Mouse (Mus musculus): ENCODE results near the gene Hspb3. TPM values are rescaled to one million over a fixed set of nuclear protein-coding genes. Genes with fewer than 3 reads are reported as not detected.

Gene Hspb3
- total RNA-seq, 2 experiments from 2014 or later: 9.0 to 9.7 TPM

GRCm38 (mm10) chr13:113655511-113655910 is 8.0 kb downstream of the Hspb3 start:
- intact Hi-C loops (cut with DNase I): no loop called here
- DNase-seq (ENCODE audit: extremely low spot score in 1 of 2, low spot score in 2 of 2): no peak

DNA sequence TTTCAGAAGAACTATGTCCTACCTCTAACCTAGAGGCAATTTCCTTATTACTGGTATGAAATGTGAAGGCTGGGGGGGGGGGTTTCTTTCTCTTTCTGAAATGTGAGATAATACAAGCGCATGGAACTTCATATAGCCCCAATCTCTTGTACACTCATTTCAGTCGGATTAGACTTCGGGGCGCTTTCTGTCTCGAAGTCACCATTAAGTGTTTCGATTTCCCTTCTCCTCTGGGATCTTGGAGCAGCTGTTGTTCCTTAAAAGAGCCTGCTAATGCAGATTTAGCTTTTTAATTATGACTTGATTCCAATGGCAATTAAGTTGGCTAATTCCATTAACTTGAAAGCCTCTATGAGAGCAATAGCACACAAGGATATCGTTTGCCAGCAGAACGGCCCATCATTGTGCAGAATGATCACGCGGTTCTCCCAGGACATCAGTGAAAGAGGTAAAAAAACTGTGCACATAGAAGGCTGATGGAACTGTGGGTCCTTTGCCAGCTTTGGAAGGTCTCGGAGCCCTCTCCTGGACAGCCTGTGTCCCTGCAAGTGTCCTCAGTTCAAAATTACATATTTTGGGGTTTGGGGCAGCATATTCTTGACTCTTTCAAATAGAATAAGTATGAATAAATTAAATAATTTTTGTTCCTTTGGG is 22.4 kb downstream of the Hspb3 start:
- DNase-seq (ENCODE audit: extremely low spot score in 1 of 2, low spot score in 2 of 2): no peak
- intact Hi-C loops (cut with DNase I): loop anchor here (2.0 kb wide), 1 partner anchor 28 kb away; no protein-coding TSS in a partner anchor

GRCm38 (mm10) chr13:113638914-113639313 is 24.6 kb downstream of the Hspb3 start:
- DNase-seq (ENCODE audit: extremely low spot score in 1 of 2, low spot score in 2 of 2): no peak
- intact Hi-C loops (cut with DNase I): loop anchor here (2.0 kb wide), 1 partner anchor 226 kb away; no protein-coding TSS in a partner anchor

DNA sequence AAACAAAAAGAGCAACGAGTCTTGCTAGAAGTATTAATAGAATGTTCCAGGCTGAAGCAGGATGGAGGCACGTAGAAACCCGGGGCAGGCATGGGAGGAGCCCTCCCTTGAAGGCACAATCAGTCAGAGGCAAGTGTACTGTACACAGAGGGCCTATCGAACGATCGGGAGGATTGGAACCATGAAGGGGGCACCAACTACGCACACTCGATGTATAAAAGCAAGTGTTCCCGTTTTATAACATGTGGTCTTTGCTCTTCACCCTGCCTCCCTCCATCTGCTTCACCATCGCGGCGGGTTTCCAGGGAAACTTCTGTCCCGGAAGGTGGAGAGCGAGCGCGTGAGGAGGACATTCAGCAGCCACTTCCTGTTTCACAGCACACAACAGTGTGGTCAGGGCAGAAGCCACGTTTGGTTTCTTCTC is 27.7 kb downstream of the Hspb3 start:
- intact Hi-C loops (cut with DNase I): no loop called here
- no peak for DNase-seq (ENCODE audit: extremely low spot score in 1 of 2, low spot score in 2 of 2)

DNA sequence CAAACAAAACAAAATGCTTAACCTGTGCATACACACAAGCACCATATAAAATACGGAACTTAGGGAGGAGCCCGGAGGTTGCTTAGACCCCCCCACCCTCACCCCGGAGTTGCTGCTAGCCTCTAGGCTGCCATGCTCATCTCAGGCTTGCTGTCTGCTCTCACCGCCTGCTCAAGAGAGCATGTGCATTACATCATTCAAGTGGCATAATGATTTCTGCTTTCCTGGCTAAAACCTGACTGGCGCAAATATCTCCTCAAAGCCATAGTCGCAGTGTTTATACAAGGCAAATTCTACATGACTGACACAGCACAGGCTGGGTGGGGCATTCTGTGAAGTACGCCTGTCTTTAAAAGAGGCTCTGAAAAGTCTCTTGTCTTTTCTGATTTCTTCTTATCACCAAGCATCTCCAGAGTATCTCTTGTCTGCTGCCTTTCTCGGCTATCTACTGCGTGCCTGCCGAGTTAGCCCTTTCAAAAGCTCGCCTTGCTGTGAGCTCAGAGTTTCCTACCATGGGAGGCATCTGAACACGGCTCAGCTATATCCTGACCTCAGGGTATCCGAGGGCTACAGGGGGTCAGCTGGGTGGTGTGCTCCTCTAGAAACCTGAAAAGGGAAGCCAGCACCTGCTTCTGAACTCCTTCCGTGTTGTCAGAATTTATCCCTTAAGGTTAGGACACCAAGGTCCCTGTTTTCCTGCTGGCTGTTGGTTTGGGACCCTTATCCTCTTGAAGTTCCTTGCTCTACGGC is 28.6 kb downstream of the Hspb3 start:
- no peak for DNase-seq (ENCODE audit: extremely low spot score in 1 of 2, low spot score in 2 of 2)
- intact Hi-C loops (cut with DNase I): no loop called here

GRCm38 (mm10) chr13:113632506-113632905 is 31.0 kb downstream of the Hspb3 start:
- no peak for DNase-seq (ENCODE audit: extremely low spot score in 1 of 2, low spot score in 2 of 2)
- intact Hi-C loops (cut with DNase I): no loop called here

GRCm38 (mm10) chr13:113627601-113628000 is 35.9 kb downstream of the Hspb3 start:
- DNase-seq (ENCODE audit: extremely low spot score in 1 of 2, low spot score in 2 of 2): no peak
- intact Hi-C loops (cut with DNase I): no loop called here

GRCm38 (mm10) chr13:113622865-113623255 is 40.6 kb downstream of the Hspb3 start:
- intact Hi-C loops (cut with DNase I): no loop called here

GRCm38 (mm10) chr13:113622122-113622864 is 41.2 kb downstream of the Hspb3 start:
- no peak for DNase-seq (ENCODE audit: extremely low spot score in 1 of 2, low spot score in 2 of 2)
- intact Hi-C loops (cut with DNase I): no loop called here

More at GRCm38 (mm10) chr13:113622865-113623255, 40.6 kb downstream of the Hspb3 start:
- no peak for DNase-seq (ENCODE audit: extremely low spot score in 1 of 2, low spot score in 2 of 2)

DNA sequence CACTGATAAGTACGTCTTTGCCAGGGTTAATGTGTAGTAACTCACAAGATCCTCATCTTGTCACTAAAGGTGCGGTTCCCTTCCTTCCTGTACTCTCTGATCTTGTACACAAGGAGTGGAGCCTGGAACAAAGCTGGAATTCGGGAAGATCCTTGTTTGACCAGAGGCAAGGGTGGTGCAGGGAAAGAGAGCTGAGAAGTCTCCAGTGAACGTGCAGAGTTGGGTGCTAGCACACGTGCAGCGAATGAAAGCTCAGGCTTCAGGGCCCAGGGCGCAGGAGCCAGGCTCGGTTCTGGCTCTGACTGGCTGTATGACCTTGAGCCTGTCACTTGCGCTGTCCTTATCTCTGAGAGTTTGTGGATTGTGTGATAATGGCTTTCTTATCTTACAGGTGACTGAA is 44.5 kb downstream of the Hspb3 start:
- DNase-seq (ENCODE audit: extremely low spot score in 1 of 2, low spot score in 2 of 2): peak in 1 of 2 experiments; percentile 25
- intact Hi-C loops (cut with DNase I): loop anchor here (5.0 to 10.0 kb wide), 5 partner anchors 104 to 572 kb away; partner anchors contain the start of gene Gpx8

DNA sequence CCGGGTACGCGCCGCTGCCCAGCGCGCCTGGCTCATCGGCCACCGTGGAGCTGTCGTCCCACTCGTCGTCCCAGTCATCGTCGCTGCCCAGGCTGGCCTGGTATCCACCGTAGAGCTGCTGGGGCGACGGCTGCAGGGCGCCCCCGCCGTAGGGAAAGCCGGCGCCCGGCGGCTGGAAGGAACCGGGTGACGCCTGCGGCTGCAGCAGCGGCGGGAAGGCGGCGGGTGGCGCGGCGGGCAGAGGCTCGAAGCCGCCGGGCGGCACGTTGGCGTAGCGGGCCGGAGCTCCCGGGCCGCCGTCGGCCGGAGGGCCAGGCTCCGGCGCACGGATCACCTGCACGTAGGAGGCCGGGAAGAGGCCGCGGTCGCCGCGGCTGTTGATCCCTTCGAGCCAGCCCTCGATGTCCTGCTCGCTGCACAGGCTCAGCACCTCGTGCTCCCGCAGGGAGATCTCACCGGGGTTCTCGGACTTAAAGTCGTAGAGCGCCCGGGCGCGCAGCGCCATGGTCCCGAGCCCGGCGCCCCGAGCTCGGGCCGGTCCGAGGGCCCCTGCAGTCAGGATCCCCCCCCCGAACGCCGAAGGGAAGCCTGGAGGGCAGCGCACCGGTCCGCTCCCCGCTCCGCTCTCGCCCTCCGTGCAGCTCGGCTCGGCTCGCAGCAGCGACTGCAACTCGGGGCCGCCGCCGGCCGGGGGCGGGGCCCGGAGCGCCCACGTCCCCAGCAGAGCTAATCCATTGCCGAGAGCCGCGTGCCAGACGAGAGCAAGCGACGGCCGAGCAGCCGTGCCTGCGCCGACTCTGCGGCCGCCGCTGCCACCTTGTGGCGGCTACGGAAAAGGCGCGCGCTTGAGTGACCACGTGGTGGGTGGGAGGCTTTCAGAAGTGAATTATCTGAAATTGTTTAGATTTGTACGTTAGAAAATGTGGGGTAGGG is 45.3 kb downstream of the Hspb3 start, which contains the start of gene Snx18:
Snx18 (minus strand) TSS at position 674 of the 933 bp plus-strand sequence.
- peak; percentile 88 to 96 for DNase-seq (ENCODE audit: extremely low spot score in 1 of 2, low spot score in 2 of 2)
- intact Hi-C loops (cut with DNase I): loop anchor here (1.0 to 10.0 kb wide), 7 partner anchors 103 to 571 kb away; partner anchors contain the start of gene Gpx8

GRCm38 (mm10) chr13:113617338-113617890 is 46.1 kb downstream of the Hspb3 start:
- DNase-seq (ENCODE audit: extremely low spot score in 1 of 2, low spot score in 2 of 2): peak in 1 of 2 experiments; percentile 50
- intact Hi-C loops (cut with DNase I): loop anchor here (5.0 to 10.0 kb wide), 5 partner anchors 103 to 570 kb away; partner anchors contain the start of gene Gpx8

- intact Hi-C loops (cut with DNase I): loop anchor here (5.0 to 10.0 kb wide), 5 partner anchors 102 to 570 kb away; partner anchors contain the start of gene Gpx8
- peak in 1 of 2 experiments; percentile 50 for DNase-seq (ENCODE audit: extremely low spot score in 1 of 2, low spot score in 2 of 2)
Measured at GRCm38 (mm10) chr13:113616751-113617337, 46.6 kb downstream of the Hspb3 start.

DNA sequence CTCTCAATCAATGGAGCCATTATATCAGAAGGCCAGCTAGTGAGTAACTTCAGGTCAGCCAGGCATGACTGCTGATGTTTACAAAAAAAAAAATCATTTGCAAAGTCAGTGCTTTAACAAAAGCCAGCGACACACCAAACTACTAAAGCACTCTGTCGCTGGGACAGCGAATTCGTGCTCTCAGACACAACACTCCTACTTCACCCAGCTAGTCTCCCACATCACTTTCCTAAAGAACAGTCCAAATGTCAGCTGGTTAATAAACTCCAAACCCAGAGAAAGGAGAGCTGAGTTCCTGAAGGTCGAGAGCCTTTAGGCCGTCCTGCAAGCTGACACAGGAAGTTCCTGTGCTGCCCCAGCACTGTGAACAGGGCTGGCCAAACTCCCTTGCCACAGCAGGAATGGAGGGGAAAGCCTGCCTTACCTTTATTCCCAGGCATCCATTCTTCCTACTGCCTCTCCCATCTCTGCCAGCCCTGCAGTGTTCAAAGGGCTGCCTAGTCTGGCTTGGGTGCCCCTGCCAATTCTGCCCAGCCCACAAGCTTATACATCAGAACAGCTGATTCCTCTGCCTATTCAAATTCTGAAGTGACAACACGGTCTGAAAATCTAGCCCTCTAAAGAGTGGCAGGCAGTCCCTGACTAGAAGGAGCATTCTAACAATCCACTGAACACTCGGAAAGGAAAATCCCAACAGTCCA is 47.4 kb downstream of the Hspb3 start:
- peak in 1 of 2 experiments; percentile 24 for DNase-seq (ENCODE audit: extremely low spot score in 1 of 2, low spot score in 2 of 2)
- intact Hi-C loops (cut with DNase I): loop anchor here (5.0 to 10.0 kb wide), 5 partner anchors 101 to 569 kb away; partner anchors contain the start of gene Gpx8

- intact Hi-C loops (cut with DNase I): loop anchor here (5.0 to 10.0 kb wide), 5 partner anchors 101 to 568 kb away; partner anchors contain the start of gene Gpx8
- peak in 1 of 2 experiments; percentile 15 for DNase-seq (ENCODE audit: extremely low spot score in 1 of 2, low spot score in 2 of 2)
Measured at GRCm38 (mm10) chr13:113615546-113615941, 47.9 kb downstream of the Hspb3 start.

All from left cerebral cortex, postnatal 10 days (tissue).